Mouse (Mus musculus): ENCODE data around the gene Enox1. TPM values are rescaled to one million over a fixed set of nuclear protein-coding genes. Genes with fewer than 3 reads are reported as not detected.

Gene Enox1
- polyA plus RNA-seq, 1 experiment, result 34.9 TPM

- DNase-seq (ENCODE audit: low read depth), result peak; percentile 64
- TF ChIP-seq POLR2A (IDR thresholded peaks at IDR 0.05; ENCODE audit: borderline replicate concordance, extremely low read depth, insufficient read depth, insufficient read length, poor library complexity, severe bottlenecking) (no peak), CTCF (IDR thresholded peaks at IDR 0.05; ENCODE audit: borderline replicate concordance, extremely low read depth, insufficient read depth, insufficient read length) (no peak)
These were observed 2.8 kb downstream of the Enox1 start for GRCm38 (mm10) chr14:77159397-77159796.

GRCm38 (mm10) chr14:77162496-77162895 is 5.9 kb downstream of the Enox1 start:
- DNase-seq (ENCODE audit: low read depth), result peak; percentile 53
- TF ChIP-seq POLR2A (IDR thresholded peaks at IDR 0.05; ENCODE audit: borderline replicate concordance, extremely low read depth, insufficient read depth, insufficient read length, poor library complexity, severe bottlenecking) (no peak), CTCF (IDR thresholded peaks at IDR 0.05; ENCODE audit: borderline replicate concordance, extremely low read depth, insufficient read depth, insufficient read length) (no peak)

- TF ChIP-seq CTCF (IDR thresholded peaks at IDR 0.05; ENCODE audit: borderline replicate concordance, extremely low read depth, insufficient read depth, insufficient read length) (no peak), POLR2A (IDR thresholded peaks at IDR 0.05; ENCODE audit: borderline replicate concordance, extremely low read depth, insufficient read depth, insufficient read length, poor library complexity, severe bottlenecking) (no peak)
- no peak for DNase-seq (ENCODE audit: low read depth)
These were observed 7.8 kb downstream of the Enox1 start for GRCm38 (mm10) chr14:77164396-77164795.

- TF ChIP-seq POLR2A (IDR thresholded peaks at IDR 0.05; ENCODE audit: borderline replicate concordance, extremely low read depth, insufficient read depth, insufficient read length, poor library complexity, severe bottlenecking) (no peak), CTCF (IDR thresholded peaks at IDR 0.05; ENCODE audit: borderline replicate concordance, extremely low read depth, insufficient read depth, insufficient read length) (no peak)
- DNase-seq (ENCODE audit: low read depth), result no peak
These were observed 11.6 kb downstream of the Enox1 start for GRCm38 (mm10) chr14:77168161-77168560.

DNA sequence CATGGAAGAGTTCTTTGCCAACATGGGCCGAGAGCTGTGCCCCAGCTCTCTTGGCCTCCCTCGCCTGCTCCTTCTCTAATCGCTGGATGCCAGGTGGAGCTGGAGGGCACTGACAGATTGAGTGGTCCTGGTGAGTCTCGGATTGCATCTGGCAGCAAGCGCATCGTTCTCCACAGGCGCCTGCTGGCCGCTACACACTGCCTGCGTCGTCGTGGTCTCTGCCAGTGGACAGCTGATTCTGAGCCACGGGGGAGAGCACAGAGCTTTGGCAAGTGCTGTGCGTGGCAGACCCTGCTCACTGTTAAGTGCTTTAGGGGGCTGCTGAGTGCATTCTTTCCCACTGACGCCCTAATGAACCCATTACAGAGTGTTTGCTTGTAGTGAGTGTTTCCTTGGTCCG is 17.9 kb downstream of the Enox1 start:
- TF ChIP-seq CTCF (IDR thresholded peaks at IDR 0.05; ENCODE audit: borderline replicate concordance, extremely low read depth, insufficient read depth, insufficient read length) (no peak), POLR2A (IDR thresholded peaks at IDR 0.05; ENCODE audit: borderline replicate concordance, extremely low read depth, insufficient read depth, insufficient read length, poor library complexity, severe bottlenecking) (no peak)
- peak; percentile 84 for DNase-seq (ENCODE audit: low read depth)

DNA sequence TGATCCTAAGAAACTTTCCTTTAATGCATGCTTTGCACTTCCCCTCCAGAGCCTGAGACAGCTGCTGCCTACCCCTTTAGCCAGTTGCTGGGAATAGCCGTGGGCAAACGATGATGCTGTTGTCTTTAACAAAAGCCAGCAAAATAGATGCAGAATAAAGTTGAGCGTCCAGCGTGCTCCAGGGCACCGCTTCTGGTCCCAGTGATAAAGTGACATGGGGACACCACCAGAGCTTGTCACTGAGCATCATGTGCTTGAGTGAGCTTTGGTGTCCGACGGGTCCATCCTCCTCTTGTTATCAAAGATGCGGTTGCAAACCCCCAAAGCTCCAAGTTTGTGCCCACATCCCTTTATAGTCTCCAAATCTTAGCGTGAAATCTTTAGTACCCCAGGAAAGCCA is 18.4 kb downstream of the Enox1 start:
- no peak for TF ChIP-seq CTCF (IDR thresholded peaks at IDR 0.05; ENCODE audit: borderline replicate concordance, extremely low read depth, insufficient read depth, insufficient read length)
- TF ChIP-seq POLR2A (IDR thresholded peaks at IDR 0.05; ENCODE audit: borderline replicate concordance, extremely low read depth, insufficient read depth, insufficient read length, poor library complexity, severe bottlenecking), result no peak
- no peak for DNase-seq (ENCODE audit: low read depth)

DNA sequence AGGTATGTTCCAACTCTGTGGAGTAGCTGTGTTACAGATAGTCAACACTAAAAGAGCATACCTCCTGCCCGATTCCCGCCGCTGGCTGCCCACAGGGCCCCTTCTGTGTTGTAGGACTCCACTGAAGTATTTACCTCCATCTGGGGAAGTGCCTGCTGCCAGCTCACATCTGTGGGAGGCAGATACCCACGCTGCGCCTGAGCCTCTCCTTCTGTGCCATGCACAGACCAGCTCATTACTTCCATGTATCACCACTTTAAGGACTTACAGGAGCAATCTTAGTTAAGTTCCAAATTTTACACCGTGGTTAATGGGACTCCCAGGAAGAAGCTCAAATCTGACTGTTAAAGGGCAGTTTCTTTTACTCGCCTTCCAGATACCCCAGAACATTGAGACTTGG is 23.7 kb downstream of the Enox1 start:
- no peak for TF ChIP-seq POLR2A (IDR thresholded peaks at IDR 0.05; ENCODE audit: borderline replicate concordance, extremely low read depth, insufficient read depth, insufficient read length, poor library complexity, severe bottlenecking)
- no peak for TF ChIP-seq CTCF (IDR thresholded peaks at IDR 0.05; ENCODE audit: borderline replicate concordance, extremely low read depth, insufficient read depth, insufficient read length)
- DNase-seq (ENCODE audit: low read depth), result no peak

- DNase-seq (ENCODE audit: low read depth), result no peak
- no peak for TF ChIP-seq CTCF (IDR thresholded peaks at IDR 0.05; ENCODE audit: borderline replicate concordance, extremely low read depth, insufficient read depth, insufficient read length)
- no peak for TF ChIP-seq POLR2A (IDR thresholded peaks at IDR 0.05; ENCODE audit: borderline replicate concordance, extremely low read depth, insufficient read depth, insufficient read length, poor library complexity, severe bottlenecking)
These were observed 24.3 kb downstream of the Enox1 start for GRCm38 (mm10) chr14:77180753-77181374.

- no peak for TF ChIP-seq POLR2A (IDR thresholded peaks at IDR 0.05; ENCODE audit: borderline replicate concordance, extremely low read depth, insufficient read depth, insufficient read length, poor library complexity, severe bottlenecking)
- no peak for TF ChIP-seq CTCF (IDR thresholded peaks at IDR 0.05; ENCODE audit: borderline replicate concordance, extremely low read depth, insufficient read depth, insufficient read length)
- DNase-seq (ENCODE audit: low read depth), result no peak
These were observed 26.9 kb downstream of the Enox1 start for GRCm38 (mm10) chr14:77183491-77183890.

DNA sequence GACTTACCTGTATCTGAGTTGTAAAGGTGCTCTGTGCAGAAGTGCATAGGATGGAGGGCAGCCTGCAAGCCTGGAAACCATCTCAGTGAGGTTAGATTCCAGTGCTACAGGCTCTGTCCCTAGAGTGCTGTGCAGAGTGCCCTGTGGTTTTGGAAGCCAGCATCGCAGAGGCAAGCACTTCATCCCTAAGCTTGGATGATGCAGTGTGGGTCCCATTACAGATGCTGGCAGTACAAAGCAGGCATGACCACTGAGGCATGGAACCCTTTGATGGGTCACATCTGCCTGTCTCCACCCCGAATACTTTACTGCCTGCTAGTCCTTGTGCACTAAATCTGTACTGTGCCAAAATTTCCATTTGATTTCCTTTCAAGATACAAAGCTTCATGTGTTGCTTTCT is 33.6 kb downstream of the Enox1 start:
- DNase-seq (ENCODE audit: low read depth), result no peak
- TF ChIP-seq CTCF (IDR thresholded peaks at IDR 0.05; ENCODE audit: borderline replicate concordance, extremely low read depth, insufficient read depth, insufficient read length) (no peak), POLR2A (IDR thresholded peaks at IDR 0.05; ENCODE audit: borderline replicate concordance, extremely low read depth, insufficient read depth, insufficient read length, poor library complexity, severe bottlenecking) (no peak)

DNA sequence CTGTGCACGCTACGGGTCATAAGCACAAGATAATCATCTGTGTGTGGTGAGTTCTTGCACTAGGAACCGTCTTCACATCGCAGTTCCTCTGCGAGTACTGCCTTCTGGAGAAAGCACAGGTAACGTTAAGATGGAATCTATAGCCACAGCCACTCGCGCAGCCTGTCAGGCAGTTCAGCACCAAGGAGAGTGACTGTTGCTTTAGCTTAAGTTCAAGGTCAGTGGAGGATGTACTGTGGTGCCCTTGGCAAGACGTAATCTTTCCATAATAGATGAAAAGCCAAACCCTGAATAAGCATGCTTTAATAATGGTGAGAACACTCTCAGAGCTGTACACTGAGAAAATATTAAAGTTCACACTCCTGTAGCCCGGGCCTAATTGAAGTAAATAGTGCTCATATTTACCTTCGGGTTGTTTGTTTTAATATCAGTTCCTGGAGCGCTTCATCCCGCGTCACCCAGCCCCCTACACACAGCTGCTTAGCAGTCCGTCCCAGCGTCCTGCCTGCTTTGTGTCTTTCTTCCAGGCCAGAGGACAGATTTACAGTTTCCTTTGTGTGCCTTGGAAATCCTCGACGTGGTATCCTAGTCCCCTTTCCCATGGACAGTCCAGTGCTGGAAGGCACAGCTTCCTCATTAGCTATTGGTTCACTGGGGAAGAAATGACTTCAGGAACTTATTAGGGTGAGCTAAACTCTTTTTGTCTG is 38.9 kb downstream of the Enox1 start:
- peak; percentile 52 for DNase-seq (ENCODE audit: low read depth)
- no peak for TF ChIP-seq POLR2A (IDR thresholded peaks at IDR 0.05; ENCODE audit: borderline replicate concordance, extremely low read depth, insufficient read depth, insufficient read length, poor library complexity, severe bottlenecking)
- TF ChIP-seq CTCF (IDR thresholded peaks at IDR 0.05; ENCODE audit: borderline replicate concordance, extremely low read depth, insufficient read depth, insufficient read length), result no peak

- TF ChIP-seq POLR2A (IDR thresholded peaks at IDR 0.05; ENCODE audit: borderline replicate concordance, extremely low read depth, insufficient read depth, insufficient read length, poor library complexity, severe bottlenecking), result no peak
- TF ChIP-seq CTCF (IDR thresholded peaks at IDR 0.05; ENCODE audit: borderline replicate concordance, extremely low read depth, insufficient read depth, insufficient read length), result no peak
- DNase-seq (ENCODE audit: low read depth), result no peak
These were observed 39.7 kb downstream of the Enox1 start for GRCm38 (mm10) chr14:77196246-77196645.

Measured in brain, embryonic 14.5 days (tissue).